Mouse (Mus musculus) embryonic facial prominence, embryonic 14.5 days (tissue): ENCODE results near the gene Ppp6r3. TPM values are rescaled to one million over a fixed set of nuclear protein-coding genes. Genes with fewer than 3 reads are reported as not detected.

Experiments
- ATAC-seq: fragments of 200-750 bp; cut with Nextera tagmentation; 2 replicates; pipeline ENCODE4 v1.8.0; 2017; ENCODE audit warnings: low read depth, moderate number of reproducible peaks, moderate TSS enrichment
- DNase-seq: peaks from one replicate; pipeline ENCODE4 v3.0.0-alpha.2; 2015; ENCODE audit warnings: low spot score
- H3K27ac ChIP-seq: fragments of 300-500 bp; sonication (generic); replicated peaks from 2 replicates; pipeline ENCODE4 v1.5.1; 2014; ENCODE audit warnings: low read depth, mild to moderate bottlenecking, low read length, moderate library complexity
- H3K27me3 ChIP-seq: fragments of 300-500 bp; sonication (generic); replicated peaks from 2 replicates; pipeline ENCODE4 v1.6.1; 2014; ENCODE audit warnings: low read length; ENCODE audit not compliant: control insufficient read depth, insufficient read depth
- H3K36me3 ChIP-seq: fragments of 300-500 bp; sonication (generic); 2 replicates; pipeline ENCODE4 v1.6.1; 2014; ENCODE audit warnings: low read length, mixed read lengths; ENCODE audit not compliant: control insufficient read depth, insufficient read depth
- H3K4me1 ChIP-seq: fragments of 300-500 bp; sonication (generic); 2 replicates; pipeline ENCODE4 v1.6.1; 2014; ENCODE audit warnings: antibody characterized with exemption, low read length; ENCODE audit not compliant: control insufficient read depth, insufficient read depth
- H3K4me2 ChIP-seq: fragments of 300-500 bp; sonication (generic); 2 replicates; pipeline ENCODE4 v1.6.1; 2014; ENCODE audit warnings: low read depth, mild to moderate bottlenecking, low read length, moderate library complexity, mixed read lengths
- H3K4me3 ChIP-seq: fragments of 300-500 bp; sonication (generic); 2 replicates; pipeline ENCODE4 v1.5.1; 2014; ENCODE audit warnings: low read depth, mild to moderate bottlenecking, low read length
- H3K9ac ChIP-seq: fragments of 300-500 bp; sonication (generic); 2 replicates; pipeline ENCODE4 v1.6.1; 2014; ENCODE audit warnings: low read depth, mild to moderate bottlenecking, low read length, moderate library complexity, mixed read lengths
- H3K9me3 ChIP-seq: fragments of 300-500 bp; sonication (generic); 2 replicates; pipeline ENCODE4 v1.6.1; 2016; ENCODE audit warnings: low read length; ENCODE audit not compliant: control insufficient read depth
- WGBS: fragments of 180-500 bp; shearing (Covaris S2); extraction: QIAGEN DNeasy Blood & Tissue Kit; methylation state at CpG from one replicate; pipeline ENCODE4 v1.1.7; 2014; 5-methylcytosine and 5-hydroxymethylcytosine counted together
- polyA plus RNA-seq: library from polyadenylated mRNA; unstranded; fragments of >200 nt; fragmentation: Nextera tagmentation; extraction: Ambion mirVana; gene quantifications from 2 replicates; pipeline ENCODE4 v1.2.1, GENCODE M21; 2014

Gene Ppp6r3
- polyA plus RNA-seq, 1 experiment from 2014 or later, result 55.5 TPM

DNA sequence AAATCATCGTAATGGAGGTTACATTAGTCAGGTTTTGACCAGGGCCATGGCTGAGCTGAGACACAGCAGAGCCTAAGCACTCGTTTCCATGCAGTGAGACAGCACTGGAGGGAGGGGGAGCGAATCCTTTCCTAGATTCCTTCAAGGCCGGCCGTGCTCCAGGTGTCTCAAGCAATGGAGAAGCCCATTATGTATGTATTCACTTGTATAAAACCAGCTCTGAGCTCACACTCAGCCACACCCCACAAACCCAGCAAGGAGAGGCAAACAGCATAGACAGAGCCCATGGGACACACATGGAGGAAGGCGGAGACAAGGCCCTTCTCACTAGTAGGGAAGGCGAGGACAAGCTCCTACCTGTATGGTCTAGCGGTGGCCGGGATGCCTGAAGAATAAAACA, 10.5 kb upstream of the Ppp6r3 start:
- Histone ChIP-seq H3K36me3 (peaks cover 68% of the 10 kb centered on the region), H3K9me3 (no peaks in the 10 kb centered on the region), H3K4me3 (no peak overlapping the region), H3K4me2 (no peak overlapping the region), H3K27me3 (no peaks in the 10 kb centered on the region), H3K9ac (no peak overlapping the region), H3K27ac (no peak overlapping the region), H3K4me1 (no peaks in the 10 kb centered on the region)
- DNase-seq (no peak), ATAC-seq (no peak)
- 94% methylated on average over 9 of the region's 9 CpGs for WGBS

DNA sequence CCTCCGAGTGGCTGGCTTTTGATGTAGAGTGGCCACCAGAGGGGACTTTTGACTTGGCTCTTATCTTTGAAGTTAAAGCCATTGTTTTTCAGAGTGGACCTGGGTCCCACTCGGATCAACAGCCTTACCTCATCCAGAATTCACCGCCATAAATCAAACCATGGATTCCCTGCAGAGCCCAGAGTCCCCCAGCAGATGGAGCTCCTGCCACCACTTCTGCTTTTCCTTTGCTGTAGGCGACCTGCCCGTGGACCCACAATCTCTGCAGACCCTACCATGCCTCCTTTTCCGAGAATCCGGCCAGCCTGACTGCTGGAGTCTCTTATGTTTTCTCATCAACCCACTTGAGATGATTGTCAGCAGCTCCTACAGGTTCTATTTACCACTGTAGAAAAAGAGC, 5.8 kb upstream of the Ppp6r3 start:
- H3K4me2 ChIP-seq, result no peak overlapping the region
- whole genome bisulfite sequencing, result 26% methylated on average over 7 of the region's 7 CpGs
- no peaks in the 10 kb centered on the region for H3K27me3 ChIP-seq
- H3K4me3 ChIP-seq, result no peak overlapping the region
- H3K4me1 ChIP-seq, result peaks cover 4% of the 10 kb centered on the region; the same call in 1 of the 2 replicates
- DNase-seq (peak; percentile 43), ATAC-seq (no peak)
- H3K27ac ChIP-seq, result no peak overlapping the region
- H3K9ac ChIP-seq, result no peak overlapping the region
- H3K9me3 ChIP-seq, result no peaks in the 10 kb centered on the region
- H3K36me3 ChIP-seq, result peaks cover 27% of the 10 kb centered on the region

DNA sequence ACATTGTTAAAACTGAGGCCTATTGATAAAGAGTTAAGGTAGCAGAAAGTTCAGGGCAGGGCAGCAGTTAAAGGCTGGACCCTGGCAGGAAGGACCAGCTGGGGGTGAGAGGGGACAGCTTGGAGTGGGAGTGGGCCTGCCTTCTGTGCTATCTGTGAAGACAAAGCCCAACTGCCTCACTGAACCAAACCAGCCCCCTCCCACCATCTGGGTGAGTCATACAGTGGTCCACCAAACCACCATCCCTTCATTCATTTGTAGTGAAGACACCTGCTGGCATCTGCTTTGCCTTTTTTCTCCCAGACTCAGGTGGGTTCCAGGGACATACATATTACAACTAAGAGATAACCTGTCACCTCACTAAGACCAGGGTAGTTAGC, 2.4 kb upstream of the Ppp6r3 start:
- Histone ChIP-seq H3K4me1 (peaks cover 18% of the 10 kb centered on the region), H3K9ac (no peak overlapping the region), H3K4me2 (no peak overlapping the region), H3K27ac (no peak overlapping the region), H3K4me3 (no peak overlapping the region), H3K36me3 (no peaks in the 10 kb centered on the region), H3K9me3 (no peaks in the 10 kb centered on the region), H3K27me3 (no peaks in the 10 kb centered on the region)
- ATAC-seq (no peak), DNase-seq (no peak)

DNA sequence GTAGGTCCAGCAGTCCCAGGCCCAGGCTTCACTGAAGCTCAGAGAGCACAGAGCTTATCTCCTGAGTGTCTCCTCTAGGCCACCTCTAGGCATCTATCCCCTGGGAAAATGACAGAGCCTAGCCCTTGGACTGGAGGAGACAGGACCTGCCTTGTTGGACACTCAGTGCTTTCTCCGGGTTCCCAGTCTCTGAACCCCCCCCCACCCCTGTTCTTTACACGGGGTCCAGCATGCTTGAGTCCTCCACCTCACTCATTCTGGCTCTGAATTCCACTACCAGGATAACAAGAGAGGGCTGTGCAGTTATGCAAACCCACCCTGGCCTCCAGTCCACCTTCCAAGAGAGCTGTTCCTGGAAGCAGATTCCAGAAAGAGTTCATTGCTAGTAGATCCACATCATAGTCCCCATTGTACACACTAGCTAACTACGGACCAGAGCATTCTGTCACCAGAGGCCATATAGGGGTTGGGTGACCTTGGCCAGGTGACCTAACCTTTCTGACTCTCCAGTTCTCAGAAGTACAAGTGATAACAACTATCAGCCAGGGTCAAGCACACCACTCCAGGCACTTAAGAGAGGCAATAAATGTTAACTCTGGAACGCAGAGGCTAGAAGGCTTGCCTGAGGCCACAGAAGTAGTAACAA, 1.8 kb upstream of the Ppp6r3 start:
- Histone ChIP-seq H3K4me1 (peaks cover 18% of the 10 kb centered on the region), H3K27me3 (no peaks in the 10 kb centered on the region), H3K4me2 (no peak overlapping the region), H3K27ac (no peak overlapping the region), H3K9me3 (no peaks in the 10 kb centered on the region), H3K9ac (no peak overlapping the region), H3K36me3 (no peaks in the 10 kb centered on the region), H3K4me3 (no peak overlapping the region)
- 78% methylated on average over 4 of the region's 4 CpGs for WGBS
- DNase-seq, result no peak
- no peak for ATAC-seq

DNA sequence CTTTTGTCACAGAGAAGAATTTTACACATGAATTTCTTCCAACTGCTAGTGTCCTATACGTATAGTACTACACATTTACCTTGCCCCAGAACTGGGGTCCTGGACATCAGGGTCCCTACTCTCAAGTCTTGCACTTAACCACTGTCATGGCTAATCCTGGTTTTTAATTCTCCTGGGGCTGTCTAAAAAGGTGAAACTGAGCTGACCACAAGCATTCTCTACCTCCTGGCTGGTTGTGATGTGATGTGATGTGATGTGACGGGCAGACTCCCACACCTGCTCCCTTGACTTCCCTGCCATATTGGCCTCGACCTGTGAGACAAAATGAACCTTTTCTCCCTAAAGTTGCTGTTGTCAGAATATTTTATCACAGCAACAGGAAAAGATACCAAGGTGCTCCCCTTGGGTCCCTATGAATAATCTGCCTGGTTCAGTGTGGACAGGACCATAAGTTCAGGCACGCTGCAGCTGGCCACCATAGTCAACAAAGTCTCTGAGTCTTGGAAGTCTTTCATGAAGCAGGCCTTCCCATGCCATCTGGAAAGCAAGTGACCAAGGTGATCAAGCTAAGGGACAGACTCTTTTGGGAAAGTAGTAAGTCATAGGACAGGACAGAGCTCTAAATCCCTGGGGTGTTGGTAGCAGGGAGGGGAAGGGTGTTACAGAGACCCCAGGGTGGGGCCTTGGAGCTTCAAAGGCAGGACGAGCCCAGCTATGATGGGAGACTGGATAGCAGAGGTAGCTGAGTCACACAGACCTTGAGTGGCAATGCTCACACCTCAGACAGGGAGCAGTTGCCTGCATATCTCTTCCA, 1.1 kb upstream of the Ppp6r3 start:
- H3K27me3 ChIP-seq, result no peaks in the 10 kb centered on the region
- peak overlapping the region; percentile 95; the same call in 1 of the 2 replicates for H3K27ac ChIP-seq
- WGBS, result 70% methylated on average over 5 of the region's 5 CpGs
- DNase-seq, result no peak
- no peak for ATAC-seq
- H3K4me2 ChIP-seq, result peak overlapping the region; percentile 54
- H3K9me3 ChIP-seq, result no peaks in the 10 kb centered on the region
- H3K36me3 ChIP-seq, result no peaks in the 10 kb centered on the region
- H3K9ac ChIP-seq, result no peak overlapping the region; the same call in 1 of the 2 replicates
- H3K4me1 ChIP-seq, result peaks cover 18% of the 10 kb centered on the region
- H3K4me3 ChIP-seq, result peak overlapping the region; percentile 88

DNA sequence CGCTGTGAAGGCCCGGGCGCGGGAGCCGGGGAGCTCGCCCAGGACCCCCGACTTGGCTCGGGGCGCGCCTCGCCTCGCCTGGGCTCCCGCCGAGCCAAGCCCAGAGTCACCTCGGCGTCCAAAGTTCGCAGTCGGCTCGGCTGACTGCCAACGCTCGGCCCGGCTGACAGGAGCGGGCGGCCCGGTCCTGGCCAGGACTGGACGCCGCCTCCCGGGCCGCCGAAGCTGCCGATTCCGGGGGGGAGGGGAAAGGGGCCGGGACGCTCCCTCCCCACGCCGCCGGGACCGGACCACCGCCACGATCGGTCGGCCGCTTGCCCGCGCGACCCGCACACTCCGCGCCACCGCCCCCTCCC, 295 bp downstream of the Ppp6r3 start:
- Histone ChIP-seq H3K4me2 (peak overlapping the region; percentile 79), H3K9ac (peak overlapping the region; percentile 91), H3K4me1 (peaks cover 18% of the 10 kb centered on the region), H3K9me3 (no peaks in the 10 kb centered on the region), H3K27me3 (no peaks in the 10 kb centered on the region), H3K4me3 (peak overlapping the region; percentile 88), H3K27ac (peak overlapping the region; percentile 95), H3K36me3 (no peaks in the 10 kb centered on the region)
- ATAC-seq, result peak; percentile 24
- 0% methylated on average over 7 of the region's 50 CpGs for WGBS
- no peak for DNase-seq

DNA sequence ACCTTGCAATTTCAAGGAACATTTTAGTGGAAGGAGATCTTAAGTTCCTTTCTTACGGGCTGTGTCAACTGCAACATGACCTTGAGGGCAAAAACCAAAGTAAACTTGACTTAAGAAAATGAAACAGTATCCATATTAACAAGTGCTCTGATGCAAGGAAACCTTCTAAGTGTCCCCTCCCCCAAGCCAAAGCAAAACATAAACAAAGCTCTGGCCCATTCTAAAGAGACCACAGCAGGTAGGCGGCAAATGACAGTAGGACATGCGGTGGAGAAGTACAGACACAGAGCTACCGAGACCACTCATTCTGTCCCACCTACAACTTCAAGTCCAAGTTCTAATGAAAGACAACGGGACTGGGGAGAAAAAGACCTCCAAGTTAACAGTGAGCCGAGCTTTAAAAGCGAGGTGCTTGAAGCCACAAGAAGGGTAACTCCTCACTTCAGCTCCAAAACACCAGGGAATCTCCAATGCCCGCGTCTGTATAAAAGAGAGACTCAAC, 905 bp downstream of the Ppp6r3 start:
- Histone ChIP-seq H3K4me1 (peaks cover 18% of the 10 kb centered on the region), H3K36me3 (no peaks in the 10 kb centered on the region), H3K4me3 (peak overlapping the region; percentile 88), H3K4me2 (peak overlapping the region; percentile 79), H3K9ac (peak overlapping the region; percentile 91), H3K9me3 (no peaks in the 10 kb centered on the region), H3K27me3 (no peaks in the 10 kb centered on the region), H3K27ac (peak overlapping the region; percentile 95)
- under 1% methylated on average over 9 of the region's 9 CpGs for WGBS
- ATAC-seq (no peak), DNase-seq (no peak)

DNA sequence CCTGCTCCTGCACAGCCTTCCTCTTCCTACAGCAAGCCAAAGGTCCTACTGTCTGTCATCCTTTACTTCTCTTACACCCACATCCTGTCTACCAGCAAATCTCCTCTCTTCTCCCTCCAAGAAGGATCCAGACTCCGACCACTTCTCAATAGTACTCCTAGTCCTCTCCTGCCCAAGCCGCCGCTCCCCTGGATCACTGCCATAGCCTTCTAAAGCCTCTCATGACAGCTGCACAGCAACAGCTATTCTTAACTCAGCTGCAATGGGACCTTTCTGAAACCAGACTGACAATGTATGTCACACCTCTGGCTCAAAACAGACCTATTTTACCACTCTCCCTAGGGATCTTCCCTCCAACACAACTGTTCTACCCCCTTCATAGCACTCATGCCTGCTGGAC, 11.2 kb downstream of the Ppp6r3 start:
- 77% methylated on average over 3 of the region's 3 CpGs for WGBS
- ATAC-seq, result no peak; the same call in 1 of the 2 replicates
- Histone ChIP-seq H3K4me2 (no peak overlapping the region), H3K36me3 (no peaks in the 10 kb centered on the region), H3K9me3 (no peaks in the 10 kb centered on the region), H3K27me3 (no peaks in the 10 kb centered on the region), H3K9ac (no peak overlapping the region), H3K27ac (no peak overlapping the region), H3K4me3 (no peak overlapping the region), H3K4me1 (no peaks in the 10 kb centered on the region)
- DNase-seq, result peak; percentile 39
